Mouse (Mus musculus): ENCODE data around the gene Ptprh. TPM values are rescaled to one million over a fixed set of nuclear protein-coding genes. Genes with fewer than 3 reads are reported as not detected.

The Ptprh gene
- polyA plus RNA-seq, 1 experiment from 2014 or later = not detected

Small RNAs within 50 kb of the gene (microRNA-seq; reads per million reads assigned to microRNA genes)
- gene Gm23577 = not detected

Other genes starting within 250 kb of the Ptprh start
- 0.18 and 0.48 TPM in 2 replicates for gene Gp6, start 206.3 kb downstream of the Ptprh start, polyA plus RNA-seq (2015; fragmentation: Nextera tagmentation; extraction: Ambion mirVana)
- gene Rdh13, start 158.4 kb downstream of the Ptprh start, polyA plus RNA-seq (2015; fragmentation: Nextera tagmentation; extraction: Ambion mirVana) = 26.1 and 27.9 TPM in 2 replicates
- 4.8 TPM in 2 replicates for gene Eps8l1, start 143.4 kb downstream of the Ptprh start, polyA plus RNA-seq (2015; fragmentation: Nextera tagmentation; extraction: Ambion mirVana)
- gene Ppp1r12c, start 102.4 kb downstream of the Ptprh start, polyA plus RNA-seq (2015; fragmentation: Nextera tagmentation; extraction: Ambion mirVana) = 32.5 and 43.7 TPM in 2 replicates
- gene Tnnt1, start 87.7 kb downstream of the Ptprh start, polyA plus RNA-seq (2015; fragmentation: Nextera tagmentation; extraction: Ambion mirVana) = 255 and 278 TPM in 2 replicates
- 2,753 and 3,427 TPM in 2 replicates for gene Tnni3, start 79.8 kb downstream of the Ptprh start, polyA plus RNA-seq (2015; fragmentation: Nextera tagmentation; extraction: Ambion mirVana)
- 0.96 and 1.2 TPM in 2 replicates for gene Dnaaf3, start 71.6 kb downstream of the Ptprh start, polyA plus RNA-seq (2015; fragmentation: Nextera tagmentation; extraction: Ambion mirVana)
- gene Syt5, start 56.5 kb downstream of the Ptprh start, polyA plus RNA-seq (2015; fragmentation: Nextera tagmentation; extraction: Ambion mirVana) = 1.3 and 2.0 TPM in 2 replicates
- 1.5 and 1.6 TPM in 2 replicates for gene Tmem86b, start 27.4 kb upstream of the Ptprh start, polyA plus RNA-seq (2015; fragmentation: Nextera tagmentation; extraction: Ambion mirVana)
- 6.2 and 8.2 TPM in 2 replicates for gene Ppp6r1, start 55.0 kb upstream of the Ptprh start, polyA plus RNA-seq (2015; fragmentation: Nextera tagmentation; extraction: Ambion mirVana)
- gene Hspbp1, start 81.0 kb upstream of the Ptprh start, polyA plus RNA-seq (2015; fragmentation: Nextera tagmentation; extraction: Ambion mirVana) = 71.7 and 81.2 TPM in 2 replicates
- gene Brsk1, start 86.6 kb upstream of the Ptprh start, polyA plus RNA-seq (2015; fragmentation: Nextera tagmentation; extraction: Ambion mirVana) = 0.79 TPM in 2 replicates
- gene Tmem150b, start 121.2 kb upstream of the Ptprh start, polyA plus RNA-seq (2015; fragmentation: Nextera tagmentation; extraction: Ambion mirVana) = 0.11 TPM in 1 of 2 replicates, not detected in the other
- 47.8 and 59.4 TPM in 2 replicates for gene Kmt5c, start 136.1 kb upstream of the Ptprh start, polyA plus RNA-seq (2015; fragmentation: Nextera tagmentation; extraction: Ambion mirVana)
- 34.9 and 35.6 TPM in 2 replicates for gene Cox6b2, start 149.1 kb upstream of the Ptprh start, polyA plus RNA-seq (2015; fragmentation: Nextera tagmentation; extraction: Ambion mirVana)
- not detected in 2 replicates for gene Fam71e2, start 167.3 kb upstream of the Ptprh start, polyA plus RNA-seq (2015; fragmentation: Nextera tagmentation; extraction: Ambion mirVana)
- gene Il11, start 178.8 kb upstream of the Ptprh start, polyA plus RNA-seq (2015; fragmentation: Nextera tagmentation; extraction: Ambion mirVana) = 0.06 TPM in 1 of 2 replicates, not detected in the other
- 0.25 TPM in 1 of 2 replicates, not detected in the other for gene Tmem190, start 178.9 kb upstream of the Ptprh start, polyA plus RNA-seq (2015; fragmentation: Nextera tagmentation; extraction: Ambion mirVana)
- gene Tmem238, start 185.6 kb upstream of the Ptprh start, polyA plus RNA-seq (2015; fragmentation: Nextera tagmentation; extraction: Ambion mirVana) = 4.2 and 5.0 TPM in 2 replicates
- 197 and 209 TPM in 2 replicates for gene Rpl28, start 188.8 kb upstream of the Ptprh start, polyA plus RNA-seq (2015; fragmentation: Nextera tagmentation; extraction: Ambion mirVana)
- 283 and 347 TPM in 2 replicates for gene Ube2s, start 208.5 kb upstream of the Ptprh start, polyA plus RNA-seq (2015; fragmentation: Nextera tagmentation; extraction: Ambion mirVana)
- gene Shisa7, start 240.7 kb upstream of the Ptprh start, polyA plus RNA-seq (2015; fragmentation: Nextera tagmentation; extraction: Ambion mirVana) = 0.05 and 0.14 TPM in 2 replicates